Mouse (Mus musculus): ENCODE data around the gene Dpm1.

The Dpm1 gene

DNA sequence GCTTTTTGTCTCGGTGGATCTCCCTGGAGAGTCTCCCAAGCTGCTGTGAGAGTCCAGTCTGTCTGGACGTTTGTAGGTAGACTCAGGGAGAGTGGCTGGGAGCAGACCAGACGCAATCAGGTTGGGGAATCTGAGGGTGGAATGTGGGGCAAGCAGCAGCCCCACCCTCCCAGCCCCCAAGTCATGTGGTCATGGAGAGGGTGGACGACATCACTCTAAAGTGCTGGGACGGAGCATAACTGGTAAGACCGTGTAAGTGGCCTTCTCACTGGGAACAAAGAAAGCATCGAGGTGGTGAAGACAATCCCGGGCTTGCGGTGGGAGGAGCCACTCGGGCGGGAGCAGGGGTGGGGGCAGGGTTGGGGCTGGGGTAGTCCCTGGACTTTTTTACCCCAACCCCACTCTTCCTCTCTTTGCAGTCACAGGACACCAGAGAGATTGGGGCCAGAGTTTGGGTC is 68.8 kb downstream of the Dpm1 start:
- no peak for DNase-seq

DNA sequence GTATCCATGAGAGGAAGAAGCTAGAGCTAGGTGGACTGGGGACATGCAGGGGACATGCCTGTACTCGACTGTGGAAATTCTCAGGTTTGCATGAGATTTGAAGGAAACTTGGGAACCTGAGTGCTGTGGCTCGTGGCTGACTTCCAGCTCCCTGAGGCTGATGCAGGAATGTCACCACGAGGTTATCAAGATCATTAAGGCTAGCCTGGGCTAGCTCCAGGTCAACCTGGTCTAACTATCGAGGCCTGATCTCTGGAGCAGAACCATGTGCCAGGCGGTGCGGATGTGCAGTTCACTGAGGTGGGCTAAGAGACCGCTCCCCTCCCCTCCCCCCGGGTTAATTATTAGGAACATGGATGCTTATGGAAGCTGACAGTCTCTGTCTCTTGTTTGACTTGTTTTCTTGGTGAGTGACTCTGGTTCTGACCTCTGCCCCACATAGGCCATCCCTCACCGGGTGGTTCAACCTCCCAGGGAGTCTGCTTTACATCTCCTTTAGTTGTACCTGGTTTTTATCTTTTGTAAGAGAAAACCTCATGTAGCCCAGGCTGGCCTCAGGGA is 69.9 kb downstream of the Dpm1 start:
- no peak for DNase-seq
